Mouse (Mus musculus): ENCODE measurements at regions not wholly inside any gene's neighbourhood (a gene's known extent, or its start where the extent isn't known, plus 50 kb on each side); places are given as distances from the start of the nearest gene placed in this dataset.
A peak's percentile ranks its signal among the peaks of the same experiment; 100 is the strongest.

DNA sequence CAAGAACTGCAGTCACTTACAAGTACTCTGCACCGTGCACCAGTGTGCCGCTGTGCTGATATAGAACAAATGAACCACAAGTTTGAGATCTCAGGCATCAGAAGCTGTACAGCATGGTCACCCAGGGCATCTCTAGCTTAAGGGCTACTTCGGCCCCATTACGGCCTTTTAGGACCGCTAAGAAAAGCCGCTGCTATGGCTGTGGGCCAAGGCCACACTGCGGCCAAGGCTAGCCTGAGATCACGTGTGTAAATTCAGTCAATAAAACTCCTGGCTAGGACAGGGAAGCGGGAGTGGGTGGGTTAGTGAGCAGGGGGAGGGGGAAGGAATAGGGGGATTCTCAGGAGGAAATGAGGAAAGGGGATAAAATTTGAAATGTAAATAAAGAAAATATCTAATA lies 50.9 kb upstream of the Atp12a start:
- peak; percentile 45 to 47 for DNase-seq (ENCODE audit: low spot score in 2 of 2)

GRCm38 (mm10) chr14:56314459-56314858 lies 50.4 kb upstream of the Atp12a start:
- DNase-seq (ENCODE audit: low spot score in 2 of 2): peak; percentile 34 to 40

Data from adrenal gland, adult 18-20 months (tissue).